Mouse (Mus musculus) left cerebral cortex, adult 18-20 months (tissue): ENCODE data around the gene Bnip1. TPM values are rescaled to one million over a fixed set of nuclear protein-coding genes. Genes with fewer than 3 reads are reported as not detected.
A peak's percentile ranks its signal among the peaks of the same experiment; 100 is the strongest.

Experiments
- DNase-seq, 2 experiments: peaks; one replicate each; pipeline ENCODE4 v3.0.0; 2021 to 2022; ENCODE audit warnings: low spot score in 2 of 2, mixed read lengths in 1 of 2
- long read RNA-seq, 2 experiments: library from polyadenylated mRNA; stranded (forward); transcript quantifications; one replicate each; pipeline ENCODE4 v2.0.0; 2021
- total RNA-seq, 2 experiments: library from RNA; stranded (reverse); gene quantifications; 2 replicates each; pipeline ENCODE4 v1.2.3; 2021

Bnip1 gene
- total RNA-seq: 10 to 100 TPM; 31.6 to 31.7 TPM
- long read RNA-seq, experiment 1, transcript Bnip1-201 (6 exons, 1,098 nt): major isoform, 11 of 14 reads
- long read RNA-seq, experiment 1, partial matches to known transcripts: 1 of 14 reads
- long read RNA-seq, experiment 1, other reads (novel, unspliced or antisense): 1 of 14 reads
- long read RNA-seq, experiment 2, transcript Bnip1-201 (6 exons, 1,098 nt): major isoform, 17 of 22 reads
- long read RNA-seq, experiment 2, partial matches to known transcripts: 1 of 22 reads
- long read RNA-seq, experiment 2, other reads (novel, unspliced or antisense): 1 of 22 reads

DNA sequence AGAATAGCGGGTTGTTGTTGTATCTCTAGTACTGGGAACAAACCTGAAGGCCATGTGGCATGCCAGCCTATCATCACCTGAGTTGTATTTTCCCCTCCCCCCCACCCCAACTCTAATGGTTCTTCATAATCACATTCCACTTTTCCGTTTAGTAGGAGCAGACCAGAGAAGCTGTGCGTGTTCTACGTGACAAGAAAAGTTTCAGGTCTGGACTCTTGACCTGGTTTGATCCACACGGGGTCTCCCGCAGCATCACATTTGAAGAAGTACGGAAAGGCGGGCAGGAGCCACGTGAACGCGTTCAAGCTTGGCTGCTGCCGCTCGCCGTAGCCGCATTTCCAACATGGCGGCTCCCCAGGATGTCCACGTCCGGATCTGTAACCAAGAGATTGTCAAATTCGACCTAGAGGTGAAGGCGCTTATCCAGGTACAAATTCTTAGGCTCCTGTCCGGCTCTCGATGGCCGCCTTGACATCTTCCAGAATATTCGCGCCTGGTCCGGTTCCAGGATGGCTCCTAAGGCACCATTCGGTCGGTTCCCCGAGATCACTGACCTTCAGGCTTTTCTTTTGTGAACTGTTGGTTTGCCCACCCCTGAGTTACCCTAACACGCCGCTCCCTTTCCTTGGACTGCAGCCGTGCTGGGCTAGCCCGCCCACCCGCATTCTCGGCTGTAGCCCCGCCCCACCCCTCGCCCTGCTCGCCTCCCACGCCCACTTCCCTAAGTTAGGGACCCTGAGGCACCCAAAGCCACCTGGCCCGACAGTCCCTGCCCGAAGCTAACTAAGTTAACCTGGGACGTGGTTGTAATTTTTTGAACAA, at the start of gene Bnip1:
Gene Bnip1, plus strand, starts transcription at position 317 of the 822 bp plus-strand sequence.
- peak; percentile 81 to 86 for DNase-seq

DNA sequence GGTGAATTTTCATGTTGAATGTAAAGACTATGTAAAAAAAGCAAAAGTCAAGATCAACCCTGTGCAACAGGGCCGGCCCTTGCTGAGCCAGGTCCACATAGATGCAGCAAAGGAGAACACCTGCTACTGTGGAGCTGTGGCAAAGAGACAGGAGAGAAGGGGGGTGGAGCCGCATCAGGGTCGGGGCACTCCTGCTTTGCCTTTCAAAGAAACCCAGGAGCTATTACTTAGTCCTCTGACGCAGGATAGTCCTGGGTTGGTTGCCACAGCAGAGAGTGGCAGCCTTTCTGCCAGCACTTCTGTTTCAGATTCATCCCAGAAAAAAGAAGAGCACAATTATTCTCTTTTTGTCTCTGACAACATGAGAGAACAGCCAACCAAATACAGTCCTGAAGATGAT, 38.3 kb upstream of the Bnip1 start:
- no peak for DNase-seq

DNA sequence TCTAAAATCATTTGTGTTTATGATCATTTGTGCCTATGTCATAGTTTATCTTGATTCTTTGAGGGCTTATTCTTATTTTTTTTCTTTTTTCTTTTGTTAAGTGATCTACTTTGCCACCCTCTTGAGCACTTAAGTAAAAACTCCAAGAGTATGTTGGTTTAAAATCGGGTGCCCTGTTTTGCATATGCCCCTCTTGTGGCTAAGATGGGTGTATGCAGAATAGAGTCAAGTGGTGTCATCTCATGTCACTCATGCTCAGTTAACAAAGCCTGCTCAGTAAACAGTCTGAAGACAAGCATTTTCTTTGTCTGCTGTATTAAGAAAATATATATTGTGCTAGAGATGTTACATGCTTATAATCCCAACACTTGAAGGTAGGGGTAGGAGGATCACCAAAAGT, 37.6 kb upstream of the Bnip1 start:
- DNase-seq: no peak

DNA sequence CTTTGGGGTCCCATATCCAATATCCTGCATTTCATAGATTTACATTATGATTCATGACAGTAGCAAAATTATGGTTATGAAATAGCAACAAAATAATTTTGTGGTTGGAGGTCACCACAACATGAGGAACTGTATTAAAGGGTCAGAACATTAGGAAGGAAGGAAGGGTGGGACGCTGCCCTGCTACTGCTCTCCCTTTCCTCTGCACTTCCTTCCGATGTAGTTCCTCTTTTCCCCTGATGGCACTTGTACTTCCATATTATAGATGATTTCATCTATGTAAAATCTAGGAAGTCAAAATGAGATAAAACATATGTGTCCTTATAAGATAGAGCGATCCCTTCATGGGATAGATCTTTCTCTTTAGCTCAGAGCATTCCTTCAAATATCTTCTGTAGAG, 30.9 kb upstream of the Bnip1 start:
- DNase-seq: no peak

DNA sequence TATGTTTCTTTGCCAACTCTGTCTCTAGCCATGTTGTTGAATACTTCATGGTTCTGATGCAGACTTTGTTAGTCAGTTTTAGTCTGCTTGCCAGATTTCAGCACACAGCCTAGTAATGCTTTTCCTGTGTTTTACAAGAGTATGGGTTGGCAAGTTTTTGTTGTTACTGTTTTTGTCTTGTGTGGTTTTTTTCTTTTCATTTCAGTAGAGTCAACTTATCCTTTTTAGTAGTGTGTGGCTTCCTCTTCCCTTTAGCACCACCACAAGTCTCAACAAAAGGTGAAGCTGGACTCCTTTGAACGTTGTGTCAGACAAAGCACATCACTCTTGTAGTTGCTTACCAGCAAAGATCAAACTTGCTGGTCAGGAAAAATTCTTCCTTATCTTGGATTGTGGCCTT, 28.6 kb upstream of the Bnip1 start:
- DNase-seq: no peak

DNA sequence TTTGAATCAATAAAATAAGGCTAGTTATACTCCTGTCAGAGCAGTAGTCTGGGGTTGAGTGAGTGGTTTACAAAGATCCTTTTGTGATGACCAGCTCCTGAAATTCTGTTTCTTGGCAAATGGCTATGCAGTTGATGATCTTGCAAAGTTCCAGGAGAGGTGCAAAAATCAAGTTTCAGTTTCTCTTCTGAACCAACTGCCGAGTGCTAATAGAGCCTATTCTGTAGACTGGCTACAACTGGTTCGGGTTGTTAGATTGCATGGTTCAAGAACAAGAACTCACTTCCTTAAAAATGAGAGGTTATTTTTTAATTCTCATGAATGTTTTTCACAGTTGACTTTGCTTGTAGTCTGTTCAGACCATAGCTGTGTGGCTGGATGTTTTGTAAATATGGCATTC, 27.4 kb upstream of the Bnip1 start:
- no peak for DNase-seq

DNA sequence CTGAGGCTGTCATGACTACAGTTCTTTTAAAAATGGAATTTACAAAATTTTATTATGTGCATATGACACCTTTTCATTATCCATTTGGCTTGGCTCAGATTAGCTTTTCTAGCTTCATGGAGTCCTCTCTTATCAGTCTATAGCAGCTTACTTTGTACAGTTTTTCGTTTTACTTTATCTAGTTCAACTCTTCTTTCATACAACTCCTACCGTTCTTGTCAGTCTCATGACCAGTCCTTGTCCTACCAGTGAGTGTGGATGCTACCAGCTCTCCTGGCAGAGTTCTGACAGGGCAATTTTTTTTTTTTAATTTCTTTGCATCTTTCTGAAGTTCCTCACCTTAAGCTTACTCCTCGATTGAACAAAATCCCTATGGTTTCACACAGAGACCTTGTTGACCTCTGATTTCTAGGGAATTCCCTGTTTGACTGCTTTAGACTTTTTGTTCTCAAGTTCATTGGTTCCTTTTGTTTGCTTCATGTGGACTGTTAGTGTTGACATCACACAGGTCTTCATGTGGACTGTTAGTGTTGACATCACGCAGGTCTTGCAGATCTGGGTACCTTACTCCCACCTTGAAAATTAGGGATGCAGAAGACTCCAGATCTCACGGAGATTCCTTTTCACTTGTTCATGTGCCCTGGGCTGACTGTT, 13.6 kb upstream of the Bnip1 start:
- no peak for DNase-seq

DNA sequence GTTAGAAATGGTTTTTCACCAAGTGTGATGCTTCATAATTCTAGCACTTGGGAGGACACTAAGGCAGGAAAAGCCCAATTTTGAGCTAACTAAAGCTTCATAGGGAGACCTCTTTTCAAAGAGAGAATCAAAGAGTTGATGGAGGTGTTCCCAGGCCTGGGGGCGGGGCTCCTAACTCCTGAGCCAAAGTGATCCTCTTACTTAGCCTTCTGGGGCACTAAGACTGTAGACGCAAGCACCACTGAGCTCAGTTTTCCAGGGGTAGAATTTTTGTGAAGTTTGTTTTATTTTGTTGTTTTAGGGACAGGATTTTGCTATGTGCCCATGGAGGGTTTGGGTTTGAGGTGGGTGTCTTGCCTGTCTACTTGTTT, 13.1 kb upstream of the Bnip1 start:
- no peak for DNase-seq

DNA sequence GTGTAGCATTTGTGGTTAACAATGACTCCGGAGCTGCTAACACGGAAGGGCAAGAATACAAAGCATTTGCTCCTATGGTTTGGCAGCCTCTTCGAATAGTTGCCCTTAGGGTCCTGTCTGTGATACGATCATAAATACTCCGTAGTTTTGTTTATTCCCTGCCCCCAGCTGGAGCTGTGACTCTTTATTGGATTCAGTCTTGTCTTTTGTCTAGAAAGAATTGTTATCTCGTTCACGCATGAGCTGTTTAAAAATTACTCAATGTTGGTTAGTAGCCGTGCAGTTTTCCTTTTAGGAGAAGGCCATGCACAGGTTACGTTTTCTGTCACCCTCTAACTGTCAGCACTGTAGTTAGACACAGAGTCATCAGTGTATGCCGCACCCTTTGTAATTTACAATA, 4.7 kb upstream of the Bnip1 start:
- DNase-seq: no peak

DNA sequence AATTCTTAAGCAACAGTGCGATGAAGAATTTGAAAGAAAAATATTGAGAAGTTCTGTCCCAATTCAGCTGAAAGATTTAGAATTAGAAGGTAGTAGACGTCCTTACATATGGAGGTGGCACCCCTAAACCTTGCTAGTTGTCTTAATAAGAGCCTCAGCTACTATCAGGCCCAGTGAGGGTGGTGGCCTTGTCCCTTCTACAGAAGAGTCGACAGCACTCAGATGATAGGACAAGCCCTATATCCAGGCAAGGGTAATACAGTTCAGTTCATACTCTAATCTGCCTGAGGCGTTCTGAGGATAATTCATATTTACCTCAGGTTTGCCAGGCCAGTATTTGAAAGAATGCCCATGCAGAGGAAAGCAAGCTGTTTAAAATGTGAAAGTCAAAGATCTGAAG, 2.9 kb upstream of the Bnip1 start:
- no peak for DNase-seq

DNA sequence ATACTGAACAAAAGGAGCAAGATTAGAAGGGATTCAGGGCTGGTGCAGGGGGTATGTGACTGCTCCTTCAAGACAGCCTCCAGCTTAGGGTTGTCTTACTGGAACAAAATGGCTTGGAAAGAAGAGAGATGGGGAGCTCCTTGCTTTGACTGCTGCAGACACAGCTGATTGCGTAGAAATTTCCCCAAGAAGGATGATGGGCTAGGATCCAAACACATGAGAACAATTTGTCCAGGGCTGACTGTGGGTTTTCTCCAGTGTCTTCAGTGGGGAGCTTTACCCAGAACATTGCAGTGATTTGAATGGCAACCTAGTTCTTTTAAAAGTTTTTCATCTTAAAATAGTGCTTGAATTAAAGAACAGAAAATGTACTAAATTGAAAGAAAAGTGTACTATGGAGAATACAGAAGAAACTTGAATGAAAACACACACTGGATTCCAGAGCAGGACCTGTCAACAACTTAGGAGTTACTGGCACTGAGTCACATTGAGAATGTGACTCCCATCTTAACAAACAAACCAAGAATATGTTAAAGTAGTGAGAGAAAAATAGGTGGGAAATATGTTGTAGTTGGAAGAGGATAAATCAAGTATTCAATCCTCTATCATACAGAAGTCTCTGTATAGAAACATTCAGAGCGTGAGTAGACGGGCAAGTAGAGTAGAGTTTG, 2.3 kb upstream of the Bnip1 start:
- no peak for DNase-seq

DNA sequence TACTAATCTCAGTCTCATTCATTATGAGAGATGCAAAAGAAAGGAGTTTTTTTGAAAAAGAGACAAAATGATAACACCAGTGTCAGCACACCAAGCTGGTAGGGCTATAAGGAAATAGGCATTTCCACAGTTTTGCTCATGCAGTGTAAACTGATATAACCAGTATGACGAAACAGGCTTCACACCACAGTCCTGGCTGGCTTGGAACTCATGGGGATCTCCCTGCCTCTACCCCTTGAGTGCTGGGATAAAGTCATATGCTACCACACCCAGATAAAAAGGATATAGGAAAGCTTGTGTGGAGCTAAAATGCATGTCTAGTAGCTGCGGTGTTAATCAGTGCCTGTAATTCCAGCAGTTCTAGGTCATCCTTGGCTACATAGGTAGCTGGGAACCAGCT, 1.4 kb upstream of the Bnip1 start:
- DNase-seq: no peak

DNA sequence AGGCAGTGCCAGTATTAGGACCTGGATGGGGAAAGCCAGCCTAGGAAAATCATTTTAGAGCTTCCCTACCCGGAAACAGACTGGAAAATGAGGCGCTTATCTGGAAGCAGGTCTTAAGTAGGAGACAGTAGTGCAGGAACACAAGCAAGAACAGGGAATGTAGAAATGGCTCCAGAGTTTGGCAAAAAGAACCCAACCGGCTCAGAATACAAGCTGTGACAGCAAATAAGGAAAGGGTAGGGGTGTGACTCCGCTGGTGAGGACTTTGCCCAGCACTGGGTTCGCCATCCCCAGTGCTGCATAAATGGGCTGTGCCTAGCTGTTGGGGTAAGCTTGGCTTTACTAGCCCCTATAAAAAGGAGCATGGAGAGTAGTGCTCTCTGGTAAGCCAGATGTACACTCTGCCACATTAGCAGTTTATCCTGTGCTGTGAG, 761 bp downstream of the Bnip1 start:
- DNase-seq: no peak

DNA sequence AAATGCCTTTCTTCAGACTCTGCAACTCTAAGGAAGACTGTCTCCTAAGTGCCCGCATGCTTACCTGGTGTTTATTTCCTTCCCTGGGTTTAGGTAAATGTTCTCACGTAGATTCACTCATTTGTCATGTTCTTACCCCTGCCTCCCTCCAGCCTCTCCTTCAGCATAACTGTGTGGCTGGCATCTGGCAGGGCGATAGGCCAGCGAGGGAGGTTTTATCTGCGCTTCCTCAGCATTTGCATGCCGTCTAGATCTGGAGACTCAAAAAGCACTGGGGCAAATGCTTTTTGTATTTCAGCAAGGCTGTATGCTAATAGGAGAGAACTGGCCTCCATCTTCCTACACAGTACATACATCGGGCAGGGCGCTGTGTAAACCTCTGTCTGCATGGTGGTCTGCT, 3.7 kb downstream of the Bnip1 start:
- DNase-seq: no peak

DNA sequence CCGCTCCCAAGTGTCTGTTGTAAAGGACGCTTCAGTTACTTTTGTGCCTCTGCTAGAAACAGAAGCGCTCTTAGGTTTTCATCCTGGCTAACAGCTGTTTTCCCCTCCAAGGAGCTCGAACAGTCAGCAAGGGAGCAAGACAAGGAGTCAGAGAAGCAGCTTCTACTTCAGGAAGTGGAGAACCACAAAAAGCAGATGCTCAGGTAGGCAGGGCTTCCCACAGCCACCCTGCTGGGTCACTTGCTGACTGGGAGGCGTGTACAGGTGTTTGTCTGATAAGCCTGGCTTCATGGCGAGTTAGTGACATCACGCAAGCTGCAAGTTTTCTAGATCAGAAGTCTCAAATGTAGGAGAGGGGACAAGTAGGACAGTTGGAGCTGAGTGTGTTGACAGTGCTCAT, 5.7 kb downstream of the Bnip1 start:
- no peak for DNase-seq

DNA sequence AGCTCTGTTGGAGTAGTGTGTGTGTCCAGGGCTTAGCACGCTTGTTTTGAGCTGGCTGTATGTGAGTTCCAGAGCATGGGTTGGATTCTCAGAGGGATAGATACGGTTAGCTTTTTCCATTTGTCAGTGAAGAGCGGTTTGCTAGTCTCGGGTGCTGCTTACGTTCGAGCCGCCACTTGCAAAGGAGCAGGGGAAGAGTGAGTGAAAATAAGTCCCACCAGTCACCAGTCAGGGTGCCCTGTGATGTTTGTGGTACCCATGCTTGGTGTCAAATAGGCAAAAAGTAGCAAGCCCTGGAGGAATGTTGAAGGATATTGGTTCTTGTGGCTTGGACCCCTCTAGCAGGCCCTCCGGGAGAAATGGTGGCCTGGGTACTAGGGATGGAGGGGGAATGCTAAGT, 8.1 kb downstream of the Bnip1 start:
- no peak for DNase-seq

DNA sequence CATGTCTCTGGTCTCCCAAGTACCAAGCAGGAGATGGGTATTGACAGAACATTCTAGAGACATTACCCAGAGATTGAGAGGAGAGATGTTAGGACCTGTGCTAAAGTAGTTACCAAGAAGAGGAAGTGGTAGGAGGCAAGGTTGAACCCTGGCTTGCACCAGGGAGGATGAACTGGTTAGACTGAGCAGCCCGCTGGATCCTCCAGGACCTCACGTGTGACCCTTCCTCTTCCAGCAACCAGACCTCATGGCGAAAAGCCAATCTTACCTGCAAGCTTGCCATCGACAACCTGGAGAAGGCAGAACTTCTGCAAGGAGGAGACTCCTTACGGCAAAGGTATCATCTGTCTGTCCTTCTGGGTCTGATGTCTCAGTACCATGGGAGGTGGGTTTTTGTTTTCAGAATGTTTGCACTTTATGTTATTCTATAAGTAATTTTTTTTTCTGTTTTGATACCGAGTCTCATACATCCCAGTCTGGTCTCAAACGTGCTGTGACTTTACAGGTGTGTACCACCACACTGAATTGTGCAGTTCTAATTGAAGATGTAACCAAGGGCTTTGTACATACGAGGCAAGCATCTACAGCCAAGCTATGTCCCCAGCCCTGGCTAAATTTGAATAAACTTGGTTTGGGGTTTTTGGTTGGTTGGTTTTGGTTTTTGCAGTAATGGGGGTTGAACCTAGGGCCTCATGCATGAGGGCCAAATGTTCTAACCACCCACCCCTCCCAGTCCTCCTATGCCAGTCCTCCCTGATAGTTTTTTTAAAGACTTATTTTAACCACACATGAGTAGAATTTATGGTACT, 8.8 kb downstream of the Bnip1 start:
- no peak for DNase-seq

DNA sequence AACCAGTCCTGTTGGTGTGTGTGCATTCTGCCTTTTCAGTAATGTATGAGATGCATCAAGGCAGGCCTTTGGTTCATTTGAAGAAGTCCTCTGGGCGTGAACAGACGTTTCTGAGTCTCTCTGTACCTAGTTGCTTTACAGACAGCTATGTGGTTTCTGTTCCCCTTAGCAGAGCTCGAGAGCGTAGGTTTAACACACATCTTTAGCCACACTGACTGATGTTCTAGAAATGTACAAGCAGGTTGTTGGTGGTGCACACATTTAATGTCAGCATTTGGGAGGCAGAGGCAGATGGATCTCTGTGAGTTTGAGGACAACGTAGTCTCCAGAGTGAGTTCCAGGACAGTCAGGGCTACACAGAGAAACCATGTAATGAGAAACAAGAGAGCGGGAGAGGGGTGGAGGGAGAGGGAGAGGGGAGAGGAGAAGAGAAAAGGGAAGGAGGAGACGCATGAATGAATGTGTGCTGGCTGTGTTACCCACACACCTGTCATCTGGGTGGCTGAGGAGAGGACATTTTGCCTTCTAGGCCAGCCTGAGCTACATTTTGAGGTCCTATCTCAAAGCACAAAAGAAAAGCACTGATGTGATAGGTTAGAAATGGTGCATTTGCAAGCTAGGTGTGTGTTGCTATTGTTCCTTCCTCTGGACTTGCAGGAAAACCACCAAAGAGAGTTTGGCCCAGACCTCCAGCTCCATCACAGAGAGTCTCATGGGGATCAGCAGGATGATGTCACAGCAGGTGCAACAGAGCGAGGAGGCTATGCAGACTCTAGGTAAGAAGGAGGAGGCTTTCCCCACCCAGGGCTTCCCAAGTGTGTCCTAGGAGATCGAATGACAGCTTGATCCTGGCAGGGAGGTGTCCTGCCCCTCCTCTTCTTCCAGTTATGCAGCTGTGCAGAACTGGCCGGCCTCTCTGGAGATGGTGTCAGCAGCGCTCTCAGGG, 9.7 kb downstream of the Bnip1 start:
- DNase-seq: no peak

DNA sequence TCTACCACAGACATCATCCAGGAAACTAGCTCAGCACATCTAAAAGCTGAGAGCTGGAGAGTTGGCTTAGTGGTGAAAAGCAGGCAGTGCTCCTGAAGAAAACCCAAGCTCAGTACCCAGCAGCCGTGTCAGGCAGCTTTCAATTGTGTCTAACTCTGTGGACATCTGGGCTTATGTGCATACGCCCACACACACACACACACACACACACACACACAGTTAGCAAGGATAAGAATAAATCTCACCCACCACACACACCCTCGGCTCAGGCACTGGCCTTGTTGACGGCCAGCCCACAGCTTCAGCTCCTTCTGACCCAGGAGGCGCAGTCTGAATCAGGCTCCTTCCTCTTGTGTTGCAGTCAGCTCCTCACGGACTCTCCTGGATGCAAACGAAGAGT, 10.7 kb downstream of the Bnip1 start:
- DNase-seq: peak; percentile 50 to 60

DNA sequence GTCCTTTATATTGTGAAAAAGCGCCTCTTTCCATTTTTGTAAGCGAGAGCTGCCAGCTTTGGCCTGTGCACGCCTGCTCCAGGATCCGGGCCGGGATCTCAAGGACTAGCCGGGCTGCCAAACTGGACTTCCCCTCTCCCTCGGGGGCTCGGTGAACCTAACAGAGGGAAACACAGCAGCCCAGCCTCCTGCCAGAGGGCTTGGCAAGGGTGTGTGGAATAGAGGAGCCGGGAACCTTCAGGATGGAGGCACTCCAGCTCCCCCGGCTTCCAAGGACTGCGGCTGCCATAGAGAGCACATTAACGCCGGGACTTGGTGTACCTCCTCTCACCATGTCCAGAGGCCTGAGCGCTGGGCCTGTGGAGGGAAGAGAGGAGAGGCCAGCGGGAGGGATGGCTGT, 11.2 kb downstream of the Bnip1 start:
- no peak for DNase-seq
